Mouse (Mus musculus) MEL (cell line): ENCODE measurements at regions not wholly inside any gene's neighbourhood (a gene's known extent, or its start where the extent isn't known, plus 50 kb on each side); places are given as distances from the start of the nearest gene placed in this dataset.
A peak's percentile ranks its signal among the peaks of the same experiment; 100 is the strongest.

ENCODE experiments used
- DNase-seq: peaks from one replicate; pipeline ENCODE4 v3.0.0; 2011; ENCODE audit warnings: low read depth, low spot score
- H3K27ac ChIP-seq: 2 replicates; pipeline ENCODE4 v1.5.1; 2012; ENCODE audit warnings: low read depth, mild to moderate bottlenecking, control low read depth, low read length, moderate library complexity; ENCODE audit not compliant: control insufficient read depth
- H3K27me3 ChIP-seq, 2 experiments: fragments of 150-350 bp in 1 of 2; sonication (generic) in 1 of 2; 2 replicates each; pipeline ENCODE4 v1.6.1; 2012; ENCODE audit warnings: low read length in 2 of 2, mild to moderate bottlenecking in 2 of 2, improper control_type of control experiment in 1 of 2, moderate library complexity in 1 of 2; ENCODE audit not compliant: insufficient read depth in 2 of 2, control insufficient read depth in 1 of 2
- H3K36me3 ChIP-seq, 2 experiments: 2 replicates each; pipeline ENCODE4 v1.6.1; 2012 to 2014; ENCODE audit warnings: low read length in 2 of 2, improper control_type of control experiment in 1 of 2, inconsistent platforms in 1 of 2, mild to moderate bottlenecking in 1 of 2; ENCODE audit not compliant: insufficient read depth in 2 of 2, control insufficient read depth in 1 of 2
- H3K4me1 ChIP-seq, 2 experiments: fragments of 150-350 bp in 1 of 2; sonication (generic) in 1 of 2; 2 replicates each; pipeline ENCODE4 v1.6.1; 2012; ENCODE audit warnings: low read length in 2 of 2, improper control_type of control experiment in 1 of 2, mild to moderate bottlenecking in 1 of 2; ENCODE audit not compliant: insufficient read depth in 2 of 2, control insufficient read depth in 1 of 2
- H3K4me3 ChIP-seq, 2 experiments: fragments of 150-350 bp in 1 of 2; sonication (generic) in 1 of 2; 2 replicates each; pipeline ENCODE4 v1.5.1; 2012; ENCODE audit warnings: low read depth in 2 of 2, low read length in 2 of 2, mild to moderate bottlenecking in 2 of 2, moderate library complexity in 2 of 2, control low read depth in 1 of 2, improper control_type of control experiment in 1 of 2; ENCODE audit not compliant: control insufficient read depth in 1 of 2, insufficient read depth in 1 of 2
- H3K79me2 ChIP-seq: 2 replicates; pipeline ENCODE4 v1.6.1; 2012; ENCODE audit warnings: mild to moderate bottlenecking, low read length, moderate library complexity; ENCODE audit not compliant: control insufficient read depth, poor library complexity, insufficient read depth
- H3K9ac ChIP-seq: 2 replicates; pipeline ENCODE4 v1.6.1; 2012; ENCODE audit warnings: low read depth, mild to moderate bottlenecking, control low read depth, low read length, moderate library complexity; ENCODE audit not compliant: control insufficient read depth, poor library complexity, severe bottlenecking
- H3K9me3 ChIP-seq: fragments of 150-350 bp; sonication (generic); replicated peaks from 2 replicates; pipeline ENCODE4 v1.6.1; 2012; ENCODE audit warnings: mild to moderate bottlenecking, low read length, improper control_type of control experiment, moderate library complexity; ENCODE audit not compliant: insufficient read depth
- CHD2 ChIP-seq: IDR thresholded peaks from 2 replicates; pipeline ENCODE4 v1.6.1; 2011; ENCODE audit warnings: low read length, improper control_type of control experiment
- CTCF ChIP-seq, 3 experiments: IDR thresholded peaks in 2 of 3; conservative IDR thresholded peaks in 1 of 3; 2 replicates each; pipeline ENCODE4 v1.5.1; 2011 to 2012; ENCODE audit warnings: low read length in 3 of 3, low read depth in 2 of 3, mild to moderate bottlenecking in 2 of 3, improper control_type of control experiment in 1 of 3, inconsistent platforms in 1 of 3, mixed read lengths in 1 of 3, moderate library complexity in 1 of 3; ENCODE audit not compliant: control insufficient read depth in 1 of 3, insufficient read depth in 1 of 3, poor library complexity in 1 of 3, severe bottlenecking in 1 of 3
- E2F4 ChIP-seq: IDR thresholded peaks from 2 replicates; pipeline ENCODE4 v1.6.1; 2011; ENCODE audit warnings: low read depth, low read length, improper control_type of control experiment, borderline replicate concordance
- GATA1 ChIP-seq: IDR thresholded peaks from 2 replicates; pipeline ENCODE4 v1.6.1; 2011; ENCODE audit warnings: low read depth, low read length, improper control_type of control experiment
- KAT2A ChIP-seq: conservative IDR thresholded peaks from 2 replicates; pipeline ENCODE4 v1.6.1; 2012; ENCODE audit warnings: low read depth, low read length, improper control_type of control experiment, inconsistent platforms
- MXI1 ChIP-seq: IDR thresholded peaks from 2 replicates; pipeline ENCODE4 v1.6.1; 2011; ENCODE audit warnings: mild to moderate bottlenecking, low read depth, low read length, improper control_type of control experiment
- MYC ChIP-seq: IDR thresholded peaks from 2 replicates; pipeline ENCODE4 v1.6.1; 2011; ENCODE audit warnings: low read depth, mild to moderate bottlenecking, low read length, improper control_type of control experiment, moderate library complexity
- NELFE ChIP-seq: IDR thresholded peaks from 2 replicates; pipeline ENCODE4 v1.6.1; 2011; ENCODE audit warnings: low read depth, low read length, improper control_type of control experiment
- NRF1 ChIP-seq: IDR thresholded peaks from 2 replicates; pipeline ENCODE4 v1.6.1; 2014; ENCODE audit warnings: low read depth, mild to moderate bottlenecking, inconsistent platforms, low read length, improper control_type of control experiment, moderate library complexity; ENCODE audit not compliant: poor library complexity, insufficient read depth, severe bottlenecking
- POLR2A ChIP-seq, 2 experiments: IDR thresholded peaks; 2 replicates each; pipeline ENCODE4 v1.6.1; 2011 to 2012; ENCODE audit warnings: low read length in 2 of 2, mild to moderate bottlenecking in 2 of 2, control low read depth in 1 of 2, improper control_type of control experiment in 1 of 2, low read depth in 1 of 2, moderate library complexity in 1 of 2; ENCODE audit not compliant: control insufficient read depth in 1 of 2, insufficient read depth in 1 of 2, poor library complexity in 1 of 2
- POLR2AphosphoS2 ChIP-seq: IDR thresholded peaks from 2 replicates; pipeline ENCODE4 v1.6.1; 2011; ENCODE audit warnings: low read length, improper control_type of control experiment
- POLR2AphosphoS5 ChIP-seq: IDR thresholded peaks from 2 replicates; pipeline ENCODE4 v1.6.1; 2012; ENCODE audit warnings: low read depth, borderline replicate concordance, mild to moderate bottlenecking, inconsistent platforms, low read length, moderate library complexity, mixed read lengths
- RAD21 ChIP-seq: IDR thresholded peaks from 2 replicates; pipeline ENCODE4 v1.6.1; 2011; ENCODE audit warnings: mild to moderate bottlenecking, low read depth, low read length, improper control_type of control experiment
- SMC3 ChIP-seq: IDR thresholded peaks from 2 replicates; pipeline ENCODE4 v1.6.1; 2011; ENCODE audit warnings: low read depth, low read length, improper control_type of control experiment
- TBP ChIP-seq: IDR thresholded peaks from 2 replicates; pipeline ENCODE4 v1.8.0; 2011; ENCODE audit warnings: low read depth, low read length, improper control_type of control experiment
- TCF12 ChIP-seq: IDR thresholded peaks from 2 replicates; pipeline ENCODE4 v1.6.1; 2014; ENCODE audit warnings: low read depth, mild to moderate bottlenecking, inconsistent platforms, low read length, improper control_type of control experiment, moderate library complexity
- USF1 ChIP-seq: IDR thresholded peaks from 2 replicates; pipeline ENCODE4 v1.6.1; 2014; ENCODE audit warnings: low read depth, mild to moderate bottlenecking, inconsistent platforms, low read length, improper control_type of control experiment, moderate library complexity
- ZC3H11A ChIP-seq: IDR thresholded peaks from 2 replicates; pipeline ENCODE4 v1.6.1; 2012; ENCODE audit warnings: low read depth, mild to moderate bottlenecking, inconsistent platforms, low read length, improper control_type of control experiment

GRCm38 (mm10) chr7:113140011-113140438 lies 67.2 kb upstream of the Arntl start (continued):
- TF ChIP-seq GATA1 = peak; percentile 80

- DNase-seq = no peak
- Histone ChIP-seq H3K9ac (no peak overlapping the region), H3K9me3 (no peaks in the 10 kb centered on the region), H3K79me2 (no peaks in the 10 kb centered on the region), H3K27ac (no peak overlapping the region), H3K27me3 (no peaks in the 10 kb centered on the region), H3K36me3 (peaks cover 0 to 16% of the 10 kb centered on the region in 2 experiments; a peak in 2 of 4 replicates), H3K4me3 (no peak overlapping the region), H3K4me1 (peaks cover 15 to 29% of the 10 kb centered on the region in 2 experiments)
- TF ChIP-seq ZC3H11A (no peak), USF1 (no peak), POLR2AphosphoS2 (no peak), NRF1 (no peak), KAT2A (no peak), MXI1 (no peak), RAD21 (no peak), NELFE (no peak), POLR2A (IDR thresholded peaks at IDR 0.05; ENCODE audit: control insufficient read depth in 1 of 2, insufficient read depth in 1 of 2, low read depth in 1 of 2, low read length in 2 of 2, poor library complexity in 1 of 2) (no peak), CHD2 (no peak), POLR2AphosphoS5 (no peak), TBP (no peak), TCF12 (no peak), E2F4 (no peak)
- TF ChIP-seq, all 39 proteins: peak for 0
Observed at GRCm38 (mm10) chr7:113141846-113142683, 65.2 kb upstream of the Arntl start.

- H3K9me3 ChIP-seq = no peaks in the 10 kb centered on the region
- H3K79me2 ChIP-seq = no peaks in the 10 kb centered on the region
- no peak overlapping the region for H3K27ac ChIP-seq
- H3K36me3 ChIP-seq = peaks cover 0 to 16% of the 10 kb centered on the region in 2 experiments; a peak in 2 of 4 replicates
- peak; percentile 80 for DNase-seq
- 0 out of 4 replicates have a peak overlapping the region, but pooled peaks of 1 of the 2 experiments have one; percentile 11 for H3K4me3 ChIP-seq
- peak; percentile 65 to 83 (median 67) for TF ChIP-seq CTCF (IDR thresholded peaks at IDR 0.05 in 2 of 3, conservative IDR thresholded peaks at IDR 0.05 in 1 of 3; ENCODE audit: control insufficient read depth in 1 of 3, insufficient read depth in 1 of 3, low read depth in 2 of 3, low read length in 3 of 3, poor library complexity in 1 of 3, severe bottlenecking in 1 of 3)
- TF ChIP-seq ZC3H11A = peak; percentile 73
- TF ChIP-seq MYC = 0 out of 2 replicates have a peak, but pooled peaks have one; percentile 34
- peak; percentile 82 for TF ChIP-seq SMC3
- TF ChIP-seq KAT2A = no peak
- peak; percentile 82 for TF ChIP-seq RAD21
- TF ChIP-seq, all 39 proteins: peak for 5
- no peaks in the 10 kb centered on the region for H3K27me3 ChIP-seq
- peaks cover 15 to 29% of the 10 kb centered on the region in 2 experiments for H3K4me1 ChIP-seq
- H3K9ac ChIP-seq = peak overlapping the region; percentile 39; the same call in 1 of the 2 replicates
Observed at GRCm38 (mm10) chr7:113143552-113143951, 63.7 kb upstream of the Arntl start.
